Mouse (Mus musculus) thymus, postnatal 36 days (tissue): ENCODE results near the gene Tldc2.

Experiments
- DNase-seq, 2 experiments: peaks; one replicate each; pipeline ENCODE4 v3.0.0; 2022; ENCODE audit warnings: mixed read lengths in 2 of 2

Gene Tldc2

DNA sequence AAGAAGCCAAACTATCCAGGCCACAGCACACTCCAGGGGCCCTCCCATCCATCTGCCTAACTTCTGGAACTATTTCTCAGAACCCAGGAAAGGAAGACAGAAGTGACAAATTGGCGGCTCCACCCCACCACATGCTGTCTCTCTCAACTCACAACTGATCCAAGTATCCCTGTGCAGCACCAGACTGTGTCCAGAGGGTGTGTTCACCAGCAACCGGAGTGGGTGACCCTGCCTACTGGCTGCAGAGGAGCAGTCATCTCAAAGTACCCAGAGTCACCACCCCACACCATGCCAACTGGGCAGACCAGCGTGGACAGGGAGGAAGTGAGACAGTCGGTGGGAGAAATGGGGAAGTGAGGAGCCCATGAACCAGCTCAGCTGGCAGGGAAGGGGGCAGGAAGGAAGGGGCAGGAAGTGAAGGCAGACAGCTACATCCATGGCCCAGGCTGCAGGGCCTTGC, 23.6 kb upstream of the Tldc2 start:
- no peak for DNase-seq

DNA sequence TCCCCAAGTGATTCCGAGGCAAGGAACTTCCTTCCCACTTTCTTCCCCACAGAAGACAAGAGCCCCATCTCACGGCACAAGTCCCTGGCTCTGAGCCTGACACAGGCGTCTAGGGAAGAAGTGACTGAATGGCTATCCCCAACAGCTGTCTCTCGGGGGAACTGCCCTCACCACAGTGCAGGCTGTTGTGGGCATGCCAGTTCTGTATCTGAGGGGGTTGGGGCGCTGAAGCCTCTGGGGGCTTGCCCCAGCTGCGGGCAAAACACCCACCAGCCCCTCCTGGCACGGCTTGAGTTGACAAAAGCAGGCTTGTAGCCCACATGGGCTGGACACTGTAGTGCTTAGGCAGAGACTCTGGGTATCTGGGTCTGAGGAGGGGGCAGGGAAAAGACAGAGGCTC, 22.7 kb upstream of the Tldc2 start:
- no peak for DNase-seq

DNA sequence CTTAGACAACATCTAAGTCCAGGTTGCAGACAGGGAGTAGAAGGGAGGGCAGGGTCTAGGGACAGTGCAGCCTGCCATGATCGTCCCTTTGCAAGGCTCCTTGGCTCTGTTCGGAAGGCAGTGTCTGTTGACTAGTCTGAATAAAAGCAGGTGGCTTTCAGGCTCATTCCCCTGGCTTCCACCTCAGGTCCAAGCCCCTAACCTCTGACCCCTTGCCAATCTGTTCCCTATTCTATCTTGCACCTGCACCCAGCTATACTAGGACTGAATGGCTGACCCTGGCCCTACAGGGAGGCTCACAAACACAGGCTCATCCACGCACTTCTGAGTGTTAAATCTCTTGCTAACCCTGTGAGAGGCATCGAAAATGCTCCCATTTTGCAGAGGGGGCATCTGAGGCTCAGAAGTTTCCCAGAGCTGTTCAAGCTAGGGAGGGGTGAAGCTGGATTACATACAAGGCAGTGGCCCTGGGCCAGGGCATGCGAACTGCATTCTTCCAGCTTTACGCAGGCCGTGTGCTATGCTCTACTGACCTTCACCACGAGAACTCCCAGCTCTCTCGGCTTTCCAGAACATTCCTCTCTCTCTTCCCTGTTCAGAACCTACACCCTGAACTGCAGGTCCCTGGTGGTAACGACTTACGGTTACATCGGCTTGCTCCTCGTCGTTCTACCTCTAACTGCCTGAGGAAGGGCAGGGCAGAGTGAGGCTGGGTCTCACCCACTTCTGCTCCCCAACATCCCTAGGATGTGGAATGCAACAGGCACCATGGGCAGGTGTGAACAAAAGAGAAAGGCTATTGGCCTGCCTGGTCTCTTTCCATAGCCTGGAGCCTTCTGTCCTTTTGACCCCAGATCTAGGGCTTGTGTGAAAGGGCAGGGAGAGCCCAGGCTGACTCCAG, 21.6 kb upstream of the Tldc2 start:
- DNase-seq = no peak

DNA sequence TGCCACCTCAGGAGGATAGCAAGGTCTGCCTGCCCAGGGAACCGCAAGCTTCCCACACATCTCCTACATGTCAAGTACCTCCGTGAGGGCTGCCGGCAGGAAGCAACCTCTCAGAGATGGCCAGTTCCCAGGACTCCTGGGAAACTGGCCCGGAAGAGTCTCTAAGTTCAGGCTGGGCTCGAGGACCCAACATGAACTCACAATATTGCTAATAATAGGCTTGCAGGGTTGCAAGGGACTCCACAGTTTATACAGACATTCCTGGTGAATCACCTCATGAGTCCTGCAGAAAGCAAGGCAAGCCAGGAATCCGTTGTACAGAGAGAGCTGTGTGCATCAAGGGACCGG, 21.0 kb upstream of the Tldc2 start:
- DNase-seq = no peak

DNA sequence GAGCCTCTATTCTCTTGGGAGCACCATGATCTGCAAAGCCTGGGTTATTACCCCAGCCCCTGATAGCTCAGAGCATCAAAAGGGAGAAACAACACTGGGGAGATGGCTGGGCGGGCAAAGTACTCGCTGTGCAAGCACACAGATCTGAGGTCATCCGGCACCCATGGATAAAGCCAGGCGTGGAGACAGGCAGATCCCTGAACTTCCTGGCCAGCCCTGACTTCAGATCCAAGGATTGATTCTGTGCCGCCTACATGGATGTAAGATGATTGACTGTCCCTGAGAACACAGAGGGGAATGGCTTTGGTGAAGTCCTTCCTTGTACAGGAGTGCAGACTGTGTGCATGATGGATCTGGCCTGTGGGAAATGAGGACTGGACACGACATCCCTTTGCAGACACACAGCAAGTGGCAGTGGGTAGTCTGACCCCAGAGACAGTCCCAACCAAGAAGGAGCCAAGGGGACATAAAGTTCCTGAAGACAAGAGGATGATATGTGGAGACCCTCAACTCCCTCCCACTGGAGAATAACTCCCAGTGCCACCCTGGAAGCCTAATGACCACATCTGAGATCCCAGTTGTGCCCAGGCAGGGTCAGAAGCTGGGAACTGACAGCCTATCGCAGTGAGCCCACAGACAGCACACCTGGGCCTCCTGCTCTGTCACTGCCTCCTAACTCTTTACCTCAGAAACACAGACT, 20.0 kb upstream of the Tldc2 start:
- DNase-seq = no peak

DNA sequence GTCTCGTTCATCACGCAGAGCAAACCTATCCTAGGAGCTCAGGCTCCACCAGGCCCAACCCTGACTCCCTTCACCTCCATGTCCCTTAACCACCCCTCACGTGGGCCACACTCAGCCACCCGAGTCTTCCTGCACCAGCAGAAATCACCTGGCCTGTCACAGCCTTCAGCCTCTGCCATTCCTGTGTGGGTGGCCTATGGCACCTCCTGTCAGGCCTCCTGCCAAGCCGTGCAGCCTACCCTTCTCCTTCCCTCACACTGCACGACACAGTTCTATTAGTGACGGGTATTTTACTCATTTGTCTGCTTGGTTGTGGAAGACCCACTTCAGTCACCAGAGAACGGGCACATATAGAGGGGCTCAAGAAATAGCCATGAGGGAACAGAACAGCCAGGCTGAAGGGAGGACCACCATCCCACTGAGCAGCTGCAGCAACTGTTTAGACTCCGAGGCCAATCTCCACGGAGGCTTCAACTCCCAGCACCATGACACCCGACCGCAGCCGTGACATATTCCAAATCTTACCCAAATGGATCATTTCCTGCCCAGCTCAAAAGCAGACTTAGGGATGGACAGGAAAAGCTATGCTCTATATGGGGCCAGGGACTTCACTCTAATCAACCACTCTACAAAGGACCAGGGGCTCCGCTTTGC, 18.0 kb upstream of the Tldc2 start:
- no peak for DNase-seq

DNA sequence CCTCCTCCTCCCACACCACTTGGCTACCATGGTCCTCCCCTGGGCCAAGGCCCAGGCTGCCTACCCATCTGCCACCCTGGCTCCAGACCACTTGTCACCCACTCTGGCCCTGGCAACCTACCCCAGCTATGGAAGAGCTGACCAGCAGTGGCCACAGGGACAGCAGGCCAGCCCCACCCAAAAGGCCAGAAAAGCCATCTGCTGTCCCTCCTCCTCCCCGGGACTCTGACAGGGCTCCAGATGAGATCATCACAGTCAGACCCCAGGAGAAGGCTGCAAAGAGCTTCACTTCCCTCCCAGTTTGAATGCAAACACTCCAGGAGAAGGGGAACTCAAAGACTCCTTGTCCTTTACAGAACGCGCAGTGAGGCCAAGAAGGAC, 17.5 kb upstream of the Tldc2 start:
- DNase-seq = no peak

DNA sequence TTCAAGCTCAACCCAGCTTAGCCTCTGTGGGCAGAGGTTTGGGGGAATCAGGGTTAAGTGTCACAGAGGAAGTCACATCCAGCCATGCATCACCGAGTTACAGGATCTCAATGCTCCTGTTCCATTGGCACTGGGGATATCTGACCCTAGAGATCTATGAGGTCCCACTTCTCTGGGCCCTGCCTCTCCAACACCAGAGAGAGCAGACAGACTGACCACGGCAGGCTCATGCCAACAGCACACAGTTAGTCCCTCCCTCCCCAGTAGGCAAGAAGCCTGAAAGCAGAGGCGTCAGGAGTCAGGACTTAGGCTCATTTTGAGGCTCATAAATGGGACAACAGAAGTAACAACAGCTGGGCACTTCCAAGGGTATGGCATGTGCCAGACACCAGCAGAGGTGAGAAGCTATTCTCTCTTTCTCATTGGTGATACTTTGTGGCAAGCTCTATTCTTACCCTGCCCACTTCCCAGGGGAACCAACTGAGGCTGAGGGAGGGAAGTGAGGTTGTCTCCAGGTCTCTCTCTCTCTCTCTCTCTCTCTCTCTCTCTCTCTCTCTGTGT, 17.0 kb upstream of the Tldc2 start:
- DNase-seq = no peak

DNA sequence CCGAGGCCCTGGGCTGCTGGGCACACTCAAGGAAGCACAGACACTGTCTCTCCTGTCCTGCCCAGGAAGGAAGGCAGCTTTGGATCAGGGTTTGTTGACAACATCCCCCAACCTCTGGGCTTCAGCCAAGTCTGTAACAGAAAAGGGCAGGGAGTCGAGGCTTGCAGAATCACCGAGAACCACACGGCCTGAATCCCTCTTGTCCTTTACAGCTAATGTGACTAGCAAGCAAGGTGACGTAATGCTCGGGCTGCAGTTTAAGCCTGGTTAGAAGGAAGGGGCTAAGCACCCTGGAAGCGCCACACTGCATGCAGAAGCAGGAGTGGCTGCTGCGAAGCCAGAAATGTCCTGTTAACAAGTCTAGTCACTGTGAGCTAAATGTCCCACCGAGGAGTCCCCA, 16.5 kb upstream of the Tldc2 start:
- no peak for DNase-seq

DNA sequence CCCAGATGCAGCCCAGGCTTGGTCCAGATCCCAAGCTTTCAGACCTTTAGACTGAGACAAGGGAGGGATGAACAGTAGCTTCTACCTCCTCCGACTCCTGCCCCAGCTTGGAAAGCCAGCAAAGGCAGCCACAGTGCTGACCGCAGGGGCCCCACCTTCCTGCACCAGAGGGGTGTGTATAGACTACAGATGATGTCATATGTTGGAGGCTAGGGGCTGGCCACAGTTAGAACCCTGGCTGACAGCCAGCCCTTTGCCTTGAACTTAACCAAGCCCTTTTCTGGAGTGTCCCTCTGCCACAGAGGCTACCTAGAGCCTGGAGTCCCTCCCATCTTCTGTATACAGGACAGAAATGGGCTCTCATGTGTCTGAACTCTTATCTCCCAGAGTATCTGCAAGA, 15.3 kb upstream of the Tldc2 start:
- peak in 1 of 2 experiments; percentile 24 for DNase-seq

DNA sequence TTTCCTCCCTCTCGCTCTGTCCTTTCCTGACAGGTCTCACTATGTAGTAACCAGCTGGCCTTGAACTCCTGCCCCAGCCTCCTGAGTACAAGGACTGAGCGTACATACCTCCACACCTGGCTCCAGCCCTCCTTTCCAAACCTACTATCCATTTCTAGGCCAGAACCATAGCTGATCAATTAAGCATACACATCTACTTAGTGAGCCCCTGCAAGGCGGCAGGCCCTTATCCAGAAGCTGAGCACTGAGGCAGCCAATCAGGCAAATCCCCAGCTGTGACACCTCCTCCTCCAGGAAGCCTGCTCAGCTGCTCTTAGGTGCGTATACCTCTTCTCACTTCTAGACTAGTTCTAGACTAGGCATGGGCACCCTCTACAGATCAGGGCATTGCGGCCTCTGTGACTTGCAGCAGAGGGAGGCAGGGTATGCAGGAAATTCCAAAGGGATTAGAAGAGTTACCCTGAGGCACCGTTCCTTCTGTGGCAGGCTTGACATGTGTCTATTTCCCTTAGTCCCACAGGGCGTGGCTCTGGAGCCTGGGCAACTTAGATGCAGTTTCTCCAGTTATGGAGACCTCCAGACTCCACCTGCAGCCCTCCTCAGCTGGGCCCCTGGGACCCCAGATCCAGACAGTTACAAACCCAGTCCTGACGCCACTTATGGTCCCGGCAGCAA, 14.4 kb upstream of the Tldc2 start:
- no peak for DNase-seq

DNA sequence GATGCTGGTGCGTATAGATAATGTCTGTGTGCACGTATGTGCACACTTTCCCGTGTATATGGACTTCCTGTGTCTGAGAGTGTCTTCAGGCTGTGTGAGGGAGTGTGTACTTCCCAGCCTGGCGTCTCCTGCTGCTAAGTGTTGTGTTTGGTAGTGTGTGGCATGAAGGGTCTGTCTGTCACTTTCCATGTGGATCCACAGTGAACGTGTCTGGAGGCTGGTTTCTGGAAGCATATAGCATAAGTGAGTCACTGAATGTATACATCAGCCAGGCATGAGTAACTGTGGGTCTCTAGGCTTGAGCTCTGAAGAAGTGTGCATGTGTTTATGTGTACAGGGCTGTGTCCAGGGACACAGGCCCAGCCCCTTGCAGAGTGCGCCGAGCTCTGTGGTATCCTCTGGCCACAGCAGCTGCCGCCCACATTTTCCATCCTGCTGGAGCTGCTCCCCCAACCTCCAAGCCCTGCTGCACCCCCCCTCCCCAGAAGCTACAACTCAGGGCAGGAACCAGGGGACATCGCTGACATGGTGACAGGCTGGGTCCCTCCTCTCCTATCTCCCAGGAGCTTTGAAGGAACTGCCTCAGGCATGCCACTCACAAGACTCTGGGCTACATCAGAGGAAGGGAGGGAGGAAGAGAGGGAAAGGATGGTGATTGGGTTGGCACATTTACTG, 13.3 kb upstream of the Tldc2 start:
- no peak for DNase-seq

DNA sequence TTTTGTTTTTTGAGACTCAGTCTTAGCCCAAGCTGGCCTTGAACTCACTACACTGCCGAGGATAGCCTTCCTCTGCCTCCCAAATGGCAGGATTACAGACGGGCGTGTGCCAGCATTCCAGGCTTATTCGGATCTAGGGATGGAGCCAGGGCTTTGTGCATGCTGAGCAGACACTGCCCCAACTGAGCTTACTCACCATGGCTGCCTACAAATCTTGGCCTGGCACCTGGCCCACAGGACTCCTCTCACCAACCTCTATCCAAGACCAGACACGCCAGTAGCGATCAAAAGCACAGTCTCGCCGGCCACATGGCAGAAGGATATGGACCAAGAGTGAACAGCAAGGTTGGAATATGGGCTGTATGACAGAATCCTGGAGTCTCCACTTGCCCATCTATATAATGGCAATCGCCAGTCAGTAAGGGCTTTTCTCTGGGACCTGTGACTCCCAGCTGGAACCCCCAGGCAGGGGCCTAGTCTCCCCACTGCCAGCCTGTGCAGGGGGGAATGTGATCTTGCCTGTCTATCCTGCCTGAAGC, 12.6 kb upstream of the Tldc2 start:
- DNase-seq = no peak

DNA sequence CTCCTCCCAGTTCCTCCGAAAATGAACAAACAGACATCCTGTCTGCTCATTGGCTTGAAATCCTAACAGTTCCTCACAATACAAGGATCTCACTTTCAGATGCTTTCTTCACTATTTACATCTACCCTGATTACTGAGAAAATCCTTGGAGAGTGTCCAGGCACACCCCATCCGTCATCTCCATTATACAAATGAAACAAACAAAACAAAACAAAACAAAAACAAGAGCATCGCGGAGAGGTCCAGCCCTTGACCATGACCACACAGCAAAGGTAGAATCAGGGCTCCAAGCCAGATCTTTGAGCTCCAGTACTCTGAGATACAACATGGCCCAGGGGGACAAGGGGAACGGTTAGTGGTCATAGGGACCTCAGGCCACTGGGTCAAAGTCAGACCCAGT, 12.1 kb upstream of the Tldc2 start:
- no peak for DNase-seq

DNA sequence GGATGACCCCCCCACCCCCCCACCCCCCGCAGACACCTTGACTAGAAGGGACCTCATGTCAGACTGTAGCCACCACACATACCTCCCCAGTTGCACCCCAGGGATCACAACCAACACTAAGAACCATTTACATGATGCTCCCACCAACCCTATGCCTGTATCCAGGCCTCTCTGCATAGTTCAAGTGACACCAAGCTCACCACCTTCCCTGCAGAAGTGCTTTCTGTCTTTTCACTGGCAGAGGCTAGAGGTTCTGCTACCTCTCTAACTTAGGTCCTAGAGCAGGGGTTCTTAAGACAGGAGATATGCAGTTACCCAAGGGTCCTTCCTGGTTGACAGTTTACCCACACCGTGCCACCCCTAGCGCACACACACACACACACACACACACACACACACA, 11.6 kb upstream of the Tldc2 start:
- no peak for DNase-seq

DNA sequence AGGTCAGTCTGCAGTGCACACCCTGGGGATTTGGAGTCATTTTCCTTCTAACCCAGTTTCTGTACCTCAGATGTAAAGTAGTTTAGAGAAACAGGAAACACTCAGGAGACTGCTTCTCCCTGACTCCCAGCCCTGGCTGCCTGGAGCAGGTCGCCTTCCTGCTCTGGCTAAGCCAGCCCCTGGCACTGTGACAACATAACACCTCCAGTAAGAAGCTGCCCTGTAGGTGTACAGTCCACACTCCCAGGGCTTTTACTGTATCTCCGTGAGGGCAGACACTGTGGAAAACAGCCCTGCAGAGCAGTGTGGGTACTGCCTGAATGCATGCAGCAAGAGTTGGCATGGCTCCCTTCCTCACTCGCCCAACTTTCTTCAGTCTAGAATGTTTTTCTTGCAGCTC, 11.2 kb upstream of the Tldc2 start:
- no peak for DNase-seq

DNA sequence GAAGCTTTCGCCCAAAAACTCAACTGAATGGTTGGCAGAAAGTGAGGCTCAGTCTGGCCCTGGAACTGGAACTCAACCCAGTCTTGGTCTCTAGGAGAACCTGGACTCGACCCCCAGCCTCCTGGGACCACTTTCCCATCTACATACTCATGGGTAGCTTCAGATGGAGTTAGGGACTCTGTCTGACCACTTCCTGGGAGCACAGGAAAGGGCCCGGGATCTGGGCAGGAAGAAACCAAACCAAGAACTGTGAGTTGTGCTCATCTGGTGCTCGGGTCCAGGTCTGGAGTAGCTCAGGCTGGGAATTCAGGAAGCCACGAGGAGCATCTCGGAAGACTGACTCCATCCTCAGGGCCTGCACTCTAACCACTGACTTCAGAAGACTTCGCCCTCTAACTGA, 10.3 kb upstream of the Tldc2 start:
- DNase-seq = no peak

DNA sequence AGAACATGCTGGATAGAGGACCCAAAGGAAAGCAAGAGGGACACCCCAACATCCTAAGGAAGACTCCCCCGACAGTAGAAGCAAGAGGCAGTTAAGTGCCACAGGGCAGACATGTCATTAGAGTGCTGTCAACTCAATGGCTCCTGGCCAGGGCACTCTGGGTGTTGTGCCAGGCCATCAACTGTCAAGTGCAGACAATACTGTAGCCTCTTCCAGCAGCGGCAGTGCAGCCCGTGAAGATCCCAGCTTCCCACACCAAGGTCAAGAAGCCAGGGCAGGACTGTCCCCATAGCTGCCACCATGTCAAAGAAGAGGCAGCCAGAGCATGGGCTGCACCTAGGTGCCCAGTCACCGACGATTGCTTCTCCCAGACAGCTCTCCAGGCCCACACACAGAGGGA, 9.7 kb upstream of the Tldc2 start:
- no peak for DNase-seq

DNA sequence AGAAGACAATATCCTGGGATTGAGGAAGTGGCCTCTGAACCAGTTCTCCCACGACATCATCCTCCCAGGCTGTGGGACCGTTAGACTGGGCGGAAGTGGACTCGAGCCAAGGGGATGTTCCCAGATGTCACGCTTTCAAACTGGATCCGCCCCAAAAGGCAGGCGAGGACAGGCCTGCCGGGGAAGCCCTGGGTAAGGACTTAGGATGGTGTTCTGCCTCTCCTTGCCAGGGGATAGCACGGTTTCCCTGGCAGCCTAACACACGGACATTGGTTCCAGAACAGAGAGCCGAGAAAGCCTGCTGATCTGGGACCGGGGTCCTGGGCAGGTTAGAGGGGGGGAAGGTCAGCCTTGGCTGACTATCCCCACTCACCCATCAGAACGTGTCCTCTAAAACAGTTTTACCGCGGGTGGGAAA, 9.2 kb upstream of the Tldc2 start:
- DNase-seq = no peak

DNA sequence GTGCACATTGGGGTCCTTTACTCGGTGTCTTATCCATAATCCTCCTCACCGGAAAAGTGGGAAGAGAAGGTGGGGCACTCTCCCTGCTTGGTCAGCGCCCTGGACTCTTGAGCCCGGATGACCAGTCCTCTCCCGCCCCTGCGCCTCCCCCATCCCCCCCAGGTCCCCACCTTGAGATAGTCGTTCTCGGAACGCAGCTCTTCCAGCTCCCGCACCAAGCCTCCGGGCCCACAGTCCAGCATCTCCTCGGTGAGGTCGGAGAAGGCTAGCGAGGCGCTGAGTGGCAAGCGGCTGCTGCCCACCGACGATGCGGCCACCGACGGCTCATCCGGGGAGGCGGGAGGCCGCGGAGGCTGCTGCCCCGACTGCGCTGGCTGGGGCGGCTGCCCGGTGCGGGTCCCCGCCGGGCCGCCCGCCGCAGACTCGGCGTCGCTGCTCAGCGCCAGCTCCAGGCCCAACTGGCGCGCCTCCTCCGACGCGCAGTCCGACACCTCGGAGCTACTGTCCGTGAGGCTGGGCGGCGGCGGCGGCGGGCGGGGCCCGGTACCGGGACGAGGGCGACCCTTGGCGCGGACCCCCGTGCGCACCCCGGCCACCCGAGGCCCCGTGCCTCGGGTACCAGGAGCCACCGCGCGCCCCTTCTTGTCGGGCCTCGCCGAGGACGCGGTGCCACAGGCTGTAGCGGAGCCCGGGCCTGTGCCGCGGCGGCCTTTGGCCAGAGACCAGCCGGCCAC, 8.6 kb upstream of the Tldc2 start:
- no peak for DNase-seq
